Mouse (Mus musculus): ENCODE measurements around the gene Hnrnpu. TPM values are rescaled to one million over a fixed set of nuclear protein-coding genes. Genes with fewer than 3 reads are reported as not detected.

Gene Hnrnpu
- polyA plus RNA-seq, 1 experiment from 2014 or later = 801 TPM

DNA sequence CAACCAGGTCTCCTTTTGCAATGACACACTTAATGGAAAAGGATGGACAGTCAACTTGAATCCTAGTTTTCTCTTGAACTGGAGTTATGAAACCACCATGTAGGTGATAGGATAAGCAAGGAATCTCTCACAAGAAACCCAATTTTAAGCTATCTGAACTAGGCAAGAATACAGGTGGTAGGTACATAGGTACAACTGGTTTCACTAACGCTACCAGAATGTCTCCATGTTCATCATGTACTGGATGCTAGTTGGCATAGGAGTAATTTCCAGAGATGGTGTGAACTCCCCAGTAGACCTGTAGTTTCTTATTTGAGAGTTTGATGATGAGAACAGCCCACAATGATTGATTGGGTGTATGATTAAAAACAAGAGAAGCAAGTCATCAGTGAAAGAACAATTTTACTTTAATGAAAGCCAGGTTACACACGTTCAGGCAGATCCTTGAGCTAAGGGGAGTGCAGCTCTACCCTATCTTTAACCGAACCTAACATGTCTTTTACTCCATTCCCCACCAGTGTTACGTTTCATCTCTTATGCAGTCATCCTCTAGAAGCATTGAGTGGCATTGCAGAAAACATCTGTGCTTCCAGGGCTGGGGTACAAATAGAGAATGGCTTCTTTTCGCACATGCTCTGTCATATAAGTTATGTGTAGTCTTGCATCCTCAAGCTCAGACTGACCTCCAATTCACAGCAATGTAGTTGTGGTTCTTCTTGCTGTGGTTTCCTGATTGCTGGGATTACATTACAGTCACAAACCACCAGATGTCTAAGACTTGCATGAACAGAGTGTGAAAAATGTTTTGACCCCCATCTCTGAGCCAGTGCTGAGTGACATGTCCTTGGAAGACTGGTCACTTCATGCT, 16.6 kb downstream of the Hnrnpu start:
- Histone ChIP-seq H3K9ac (ENCODE audit: low read length) (peak overlapping the region; percentile 96; the same call in 1 of the 2 replicates), H3K36me3 (ENCODE audit: control insufficient read depth, insufficient read depth, low read length) (peaks cover 2% of the 10 kb centered on the region), H3K4me3 (ENCODE audit: low read depth, low read length) (peak overlapping the region; percentile 65), H3K9me3 (ENCODE audit: control insufficient read depth, low read length) (no peaks in the 10 kb centered on the region), H3K4me2 (ENCODE audit: low read depth) (peak overlapping the region; percentile 76), H3K27ac (ENCODE audit: low read depth, low read length) (peak overlapping the region; percentile 100; the same call in 1 of the 2 replicates), H3K27me3 (ENCODE audit: control insufficient read depth, insufficient read depth, low read length) (no peaks in the 10 kb centered on the region), H3K4me1 (ENCODE audit: control insufficient read depth, insufficient read depth, low read length) (peaks cover 16% of the 10 kb centered on the region)
- WGBS = 56% methylated on average over 5 of the region's 5 CpGs
- no peak for ATAC-seq (ENCODE audit: insufficient read depth, low FRiP score, low TSS enrichment)
- DNase-seq (ENCODE audit: low spot score) = peak; percentile 28

DNA sequence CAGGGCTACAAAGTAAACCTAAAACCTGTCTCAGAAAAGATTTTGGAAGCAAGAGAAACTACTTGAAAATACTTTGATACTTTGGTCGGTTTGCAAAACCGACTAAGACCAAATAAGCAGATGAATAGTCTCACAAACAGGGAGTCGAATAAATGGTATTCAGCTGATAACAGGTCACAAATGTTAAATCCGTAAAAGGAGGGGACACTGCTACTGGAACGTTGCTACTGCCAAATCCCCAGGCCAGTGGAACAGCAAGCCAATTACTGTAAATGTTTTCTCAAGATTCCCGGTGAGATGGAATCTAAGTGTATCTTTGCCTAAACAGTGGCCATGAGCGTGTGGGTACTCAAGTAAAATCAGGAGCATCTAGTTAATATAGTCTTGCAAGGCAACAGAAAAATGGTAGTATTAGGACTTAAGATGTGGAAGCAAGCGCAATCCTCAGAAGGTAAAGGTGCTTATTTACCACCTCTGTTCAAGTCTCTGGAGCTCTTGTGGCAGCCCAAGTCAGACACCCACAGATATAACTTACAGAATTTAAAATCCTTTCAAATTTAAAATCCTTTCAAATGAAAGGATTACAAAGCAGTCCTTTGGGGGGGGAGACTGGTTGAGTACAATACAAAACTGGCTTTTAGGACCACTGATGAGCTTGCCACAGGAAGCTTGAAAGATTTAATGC, 17.4 kb downstream of the Hnrnpu start:
- Histone ChIP-seq H3K27me3 (ENCODE audit: control insufficient read depth, insufficient read depth, low read length) (no peaks in the 10 kb centered on the region), H3K27ac (ENCODE audit: low read depth, low read length) (peak overlapping the region; percentile 100), H3K9me3 (ENCODE audit: control insufficient read depth, low read length) (no peaks in the 10 kb centered on the region), H3K4me2 (ENCODE audit: low read depth) (peak overlapping the region; percentile 76), H3K4me3 (ENCODE audit: low read depth, low read length) (peak overlapping the region; percentile 65), H3K36me3 (ENCODE audit: control insufficient read depth, insufficient read depth, low read length) (peaks cover 2% of the 10 kb centered on the region), H3K4me1 (ENCODE audit: control insufficient read depth, insufficient read depth, low read length) (peaks cover 16% of the 10 kb centered on the region), H3K9ac (ENCODE audit: low read length) (peak overlapping the region; percentile 96)
- WGBS = 34% methylated on average over 8 of the region's 8 CpGs
- ATAC-seq (ENCODE audit: insufficient read depth, low FRiP score, low TSS enrichment) = no peak
- DNase-seq (ENCODE audit: low spot score) = no peak

DNA sequence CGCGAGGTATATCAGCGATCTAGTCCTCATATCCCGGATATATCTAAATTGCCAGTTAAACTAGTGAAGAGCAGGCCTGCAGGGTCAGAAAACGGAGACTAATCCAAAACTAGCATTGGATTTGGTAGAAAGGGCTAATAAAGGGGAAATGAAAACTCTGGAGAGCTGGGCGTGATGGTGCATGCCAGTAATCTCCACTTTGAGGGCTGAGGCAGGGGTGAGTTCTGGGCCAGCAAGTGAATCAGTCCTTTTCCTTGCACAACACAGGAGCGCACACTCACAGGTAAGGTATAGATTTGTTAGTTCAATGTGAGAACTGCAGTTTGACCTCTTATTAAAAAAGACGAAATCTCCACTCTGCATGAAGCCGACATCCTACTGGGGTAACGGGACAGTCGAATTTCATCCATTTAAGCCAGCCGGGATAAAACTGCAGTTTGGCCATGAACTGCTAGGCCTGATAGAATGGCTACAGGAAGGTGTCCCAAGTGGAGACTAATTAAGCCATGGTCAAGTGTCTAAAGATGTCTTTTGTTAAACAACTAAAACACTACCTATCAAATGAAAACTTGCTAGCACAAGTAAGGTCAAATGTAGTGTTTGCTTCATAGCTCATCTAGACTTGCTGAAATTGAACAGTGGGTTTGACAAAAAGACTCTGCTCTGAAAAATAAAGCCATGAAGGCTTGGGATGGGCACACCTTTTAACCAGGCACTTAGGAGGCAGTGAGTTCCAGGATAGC, 18.1 kb downstream of the Hnrnpu start:
- H3K36me3 ChIP-seq (ENCODE audit: control insufficient read depth, insufficient read depth, low read length) = peaks cover 2% of the 10 kb centered on the region
- H3K4me2 ChIP-seq (ENCODE audit: low read depth) = peak overlapping the region; percentile 76
- H3K4me3 ChIP-seq (ENCODE audit: low read depth, low read length) = peak overlapping the region; percentile 65
- peak overlapping the region; percentile 100 for H3K27ac ChIP-seq (ENCODE audit: low read depth, low read length)
- peak overlapping the region; percentile 96 for H3K9ac ChIP-seq (ENCODE audit: low read length)
- DNase-seq (ENCODE audit: low spot score) = no peak
- H3K27me3 ChIP-seq (ENCODE audit: control insufficient read depth, insufficient read depth, low read length) = no peaks in the 10 kb centered on the region
- no peaks in the 10 kb centered on the region for H3K9me3 ChIP-seq (ENCODE audit: control insufficient read depth, low read length)
- WGBS = 1% methylated on average over 12 of the region's 12 CpGs
- peak; percentile 24 for ATAC-seq (ENCODE audit: insufficient read depth, low FRiP score, low TSS enrichment)
- H3K4me1 ChIP-seq (ENCODE audit: control insufficient read depth, insufficient read depth, low read length) = peaks cover 16% of the 10 kb centered on the region

DNA sequence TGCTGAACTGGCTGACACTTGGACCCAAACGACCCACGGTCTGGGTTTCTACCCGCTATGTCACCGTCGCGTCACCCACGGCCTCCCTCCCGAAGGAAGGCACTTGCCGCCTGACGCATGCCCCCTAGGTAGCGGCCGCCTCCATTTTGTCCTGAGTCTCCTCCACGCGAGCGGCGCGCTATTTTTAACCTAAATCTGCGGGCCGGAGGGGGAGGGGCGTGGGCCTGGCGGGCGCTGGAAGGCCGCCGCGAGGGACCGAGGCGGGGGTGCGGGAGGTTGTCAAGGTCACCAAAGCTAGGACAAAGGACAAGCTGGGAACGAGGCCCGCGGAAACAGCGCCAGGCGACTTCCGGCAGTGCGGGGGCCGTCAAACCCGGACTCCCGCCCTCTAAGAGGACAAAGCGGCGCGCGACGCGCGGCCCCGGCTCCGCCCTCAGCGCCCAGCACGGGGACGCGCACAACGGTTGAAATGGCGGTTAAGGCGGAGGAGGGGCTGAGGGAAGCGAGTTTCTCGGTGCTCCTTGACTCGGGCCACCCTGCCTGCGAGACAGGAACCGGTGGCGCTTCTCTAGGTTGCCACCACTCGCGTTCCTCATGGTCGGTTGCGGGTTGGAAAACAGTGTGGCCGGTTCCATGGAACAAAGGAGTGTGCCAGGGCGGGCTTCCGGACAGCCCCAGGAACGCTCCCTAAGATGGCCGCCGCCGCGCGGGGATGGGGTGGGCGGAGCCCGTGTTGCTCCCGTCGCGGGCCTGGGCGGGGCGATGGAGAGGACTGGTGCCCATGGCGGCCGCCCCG, 19.0 kb downstream of the Hnrnpu start, which contains the start of gene Cox20:
Gene Cox20, plus strand, starts transcription at position 742 of the 796 bp plus-strand sequence.
- 0% methylated on average over 81 of the region's 83 CpGs for WGBS
- peaks cover 16% of the 10 kb centered on the region for H3K4me1 ChIP-seq (ENCODE audit: control insufficient read depth, insufficient read depth, low read length)

DNA sequence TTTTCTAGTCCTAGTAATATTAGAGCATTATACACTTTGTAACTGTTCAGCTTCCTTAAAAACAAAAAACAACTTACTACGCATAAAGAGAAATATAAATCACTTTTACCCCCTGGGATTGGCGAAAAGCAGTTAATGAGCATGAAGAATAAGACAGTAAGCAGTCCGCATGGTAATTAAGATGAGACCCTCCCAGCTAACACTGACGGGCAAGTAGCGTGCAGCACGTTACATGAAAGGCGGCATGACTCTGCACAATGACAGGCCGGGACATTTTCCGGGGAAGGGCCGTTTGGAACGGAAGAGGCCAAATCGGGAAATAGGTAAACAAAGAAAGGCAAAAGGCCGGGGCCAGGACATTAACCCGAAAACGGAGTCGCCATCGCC, 19.6 kb downstream of the Hnrnpu start:
- Histone ChIP-seq H3K4me2 (ENCODE audit: low read depth) (peak overlapping the region; percentile 76), H3K9ac (ENCODE audit: low read length) (peak overlapping the region; percentile 96), H3K27me3 (ENCODE audit: control insufficient read depth, insufficient read depth, low read length) (no peaks in the 10 kb centered on the region), H3K9me3 (ENCODE audit: control insufficient read depth, low read length) (no peaks in the 10 kb centered on the region), H3K4me3 (ENCODE audit: low read depth, low read length) (peak overlapping the region; percentile 65), H3K4me1 (ENCODE audit: control insufficient read depth, insufficient read depth, low read length) (peaks cover 16% of the 10 kb centered on the region), H3K36me3 (ENCODE audit: control insufficient read depth, insufficient read depth, low read length) (peaks cover 2% of the 10 kb centered on the region), H3K27ac (ENCODE audit: low read depth, low read length) (peak overlapping the region; percentile 100)
- ATAC-seq (ENCODE audit: insufficient read depth, low FRiP score, low TSS enrichment) = peak; percentile 78
- WGBS = under 1% methylated on average over 17 of the region's 17 CpGs
- peak; percentile 88 for DNase-seq (ENCODE audit: low spot score)

More for the DNA sequence above, 19.0 kb downstream of the Hnrnpu start, which contains the start of gene Cox20:
- Histone ChIP-seq H3K36me3 (ENCODE audit: control insufficient read depth, insufficient read depth, low read length) (peaks cover 2% of the 10 kb centered on the region), H3K4me3 (ENCODE audit: low read depth, low read length) (peak within 1 kb of the TSS; percentile 65), H3K27ac (ENCODE audit: low read depth, low read length) (peak within 1 kb of the TSS; percentile 100), H3K9me3 (ENCODE audit: control insufficient read depth, low read length) (no peaks in the 10 kb centered on the region), H3K4me2 (ENCODE audit: low read depth) (peak within 1 kb of the TSS; percentile 76), H3K9ac (ENCODE audit: low read length) (peak within 1 kb of the TSS; percentile 96), H3K27me3 (ENCODE audit: control insufficient read depth, insufficient read depth, low read length) (no peaks in the 10 kb centered on the region)
- ATAC-seq (ENCODE audit: insufficient read depth, low FRiP score, low TSS enrichment) = peak; percentile 94
- DNase-seq (ENCODE audit: low spot score) = peak; percentile 97

DNA sequence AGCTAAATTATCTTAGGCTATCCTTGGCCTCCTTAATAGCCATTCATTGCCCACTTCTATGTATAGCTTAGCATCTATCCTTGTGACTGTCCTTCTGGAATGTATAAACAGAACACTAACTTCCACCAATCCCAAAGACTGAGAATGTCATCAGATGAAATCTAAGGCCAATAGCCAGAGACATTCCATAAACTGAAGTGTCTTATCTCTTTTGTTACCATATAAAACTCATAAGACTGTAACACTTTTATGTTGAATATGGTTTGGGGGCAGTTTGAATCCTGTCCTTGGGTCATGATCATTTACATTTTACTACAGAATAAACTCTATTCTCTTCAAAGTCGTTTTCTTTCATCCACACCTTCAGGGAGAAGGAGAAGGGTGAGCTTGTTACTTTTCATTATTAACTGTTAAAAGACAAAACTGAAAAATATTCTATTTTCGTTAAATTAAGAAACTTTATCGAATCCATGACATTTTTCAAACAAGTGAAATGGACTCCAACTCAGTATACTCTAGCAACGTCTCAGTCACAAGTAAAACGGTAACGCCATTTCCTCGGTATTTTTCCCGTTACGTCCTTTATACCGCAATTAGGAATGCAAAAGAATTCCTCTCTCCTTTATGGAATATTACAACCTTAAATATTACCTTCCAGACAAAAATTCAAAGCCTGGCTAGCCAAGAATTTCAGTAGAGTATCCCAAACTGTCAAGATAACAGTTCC, 20.2 kb downstream of the Hnrnpu start:
- 58% methylated on average over 10 of the region's 10 CpGs for WGBS
- H3K27ac ChIP-seq (ENCODE audit: low read depth, low read length) = peak overlapping the region; percentile 100

DNA sequence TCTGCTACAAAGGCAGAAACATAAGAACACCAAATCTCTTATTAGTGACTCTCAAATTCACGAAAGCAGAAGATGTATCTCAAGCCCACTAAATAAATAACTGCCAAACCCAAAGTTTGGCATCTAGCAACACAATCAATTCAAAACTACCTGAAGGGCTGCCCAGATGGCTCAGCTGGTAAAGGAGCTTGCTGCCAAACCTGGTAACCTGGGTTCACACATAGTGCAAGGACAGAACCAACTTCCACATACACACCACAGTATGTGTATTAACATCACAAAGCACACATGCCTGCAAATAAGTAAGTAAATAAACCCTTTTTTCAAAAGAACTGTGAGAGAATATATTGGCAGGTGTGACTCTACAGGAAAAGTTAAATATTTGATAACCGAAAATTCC, 23.4 kb downstream of the Hnrnpu start:
- Histone ChIP-seq H3K4me3 (ENCODE audit: low read depth, low read length) (no peak overlapping the region), H3K9ac (ENCODE audit: low read length) (no peak overlapping the region), H3K4me2 (ENCODE audit: low read depth) (no peak overlapping the region), H3K27ac (ENCODE audit: low read depth, low read length) (no peak overlapping the region), H3K9me3 (ENCODE audit: control insufficient read depth, low read length) (no peaks in the 10 kb centered on the region), H3K27me3 (ENCODE audit: control insufficient read depth, insufficient read depth, low read length) (no peaks in the 10 kb centered on the region), H3K4me1 (ENCODE audit: control insufficient read depth, insufficient read depth, low read length) (peaks cover 5% of the 10 kb centered on the region; the same call in 1 of the 2 replicates), H3K36me3 (ENCODE audit: control insufficient read depth, insufficient read depth, low read length) (no peaks in the 10 kb centered on the region)
- ATAC-seq (ENCODE audit: insufficient read depth, low FRiP score, low TSS enrichment) = no peak
- WGBS = 90% methylated on average over 2 of the region's 2 CpGs
- DNase-seq (ENCODE audit: low spot score) = no peak

More for the DNA sequence above, 20.2 kb downstream of the Hnrnpu start:
- no peak for DNase-seq (ENCODE audit: low spot score)
- peak overlapping the region; percentile 76 for H3K4me2 ChIP-seq (ENCODE audit: low read depth)
- peak overlapping the region; percentile 65 for H3K4me3 ChIP-seq (ENCODE audit: low read depth, low read length)
- ATAC-seq (ENCODE audit: insufficient read depth, low FRiP score, low TSS enrichment) = no peak
- H3K36me3 ChIP-seq (ENCODE audit: control insufficient read depth, insufficient read depth, low read length) = peaks cover 2% of the 10 kb centered on the region; the same call in 1 of the 2 replicates
- no peaks in the 10 kb centered on the region for H3K27me3 ChIP-seq (ENCODE audit: control insufficient read depth, insufficient read depth, low read length)
- no peaks in the 10 kb centered on the region for H3K9me3 ChIP-seq (ENCODE audit: control insufficient read depth, low read length)
- peaks cover 16% of the 10 kb centered on the region for H3K4me1 ChIP-seq (ENCODE audit: control insufficient read depth, insufficient read depth, low read length)
- peak overlapping the region; percentile 96 for H3K9ac ChIP-seq (ENCODE audit: low read length)
